Mouse (Mus musculus): ENCODE measurements at regions not wholly inside any gene's neighbourhood (a gene's known extent, or its start where the extent isn't known, plus 50 kb on each side); places are given as distances from the start of the nearest gene placed in this dataset.

- TF ChIP-seq GATA1 (IDR thresholded peaks at IDR 0.05; ENCODE audit: low read length): no peak
Measured at GRCm38 (mm10) chr15:90291848-90292247, 67.7 kb downstream of the Alg10b start.

GRCm38 (mm10) chr15:90294353-90294922 is 70.3 kb downstream of the Alg10b start:
- no peak for TF ChIP-seq GATA1 (IDR thresholded peaks at IDR 0.05; ENCODE audit: low read length)

- TF ChIP-seq GATA1 (IDR thresholded peaks at IDR 0.05; ENCODE audit: low read length): no peak
Measured at GRCm38 (mm10) chr15:90298566-90298965, 74.5 kb downstream of the Alg10b start.

- TF ChIP-seq GATA1 (IDR thresholded peaks at IDR 0.05; ENCODE audit: low read length): no peak
Measured at GRCm38 (mm10) chr15:90303393-90303792, 79.3 kb downstream of the Alg10b start.

GRCm38 (mm10) chr15:90305051-90305450 is 80.9 kb downstream of the Alg10b start:
- no peak for TF ChIP-seq GATA1 (IDR thresholded peaks at IDR 0.05; ENCODE audit: low read length)

- TF ChIP-seq GATA1 (IDR thresholded peaks at IDR 0.05; ENCODE audit: low read length): no peak
Measured at GRCm38 (mm10) chr15:90306866-90307265, 82.8 kb downstream of the Alg10b start.

GRCm38 (mm10) chr15:90308869-90309268 is 84.8 kb downstream of the Alg10b start:
- TF ChIP-seq GATA1 (IDR thresholded peaks at IDR 0.05; ENCODE audit: low read length): no peak

- no peak for TF ChIP-seq GATA1 (IDR thresholded peaks at IDR 0.05; ENCODE audit: low read length)
Measured at GRCm38 (mm10) chr15:90309664-90310063, 85.6 kb downstream of the Alg10b start.

- no peak for TF ChIP-seq GATA1 (IDR thresholded peaks at IDR 0.05; ENCODE audit: low read length)
Measured at GRCm38 (mm10) chr15:90321774-90322173, 97.7 kb downstream of the Alg10b start.

- no peak for TF ChIP-seq GATA1 (IDR thresholded peaks at IDR 0.05; ENCODE audit: low read length)
Measured at GRCm38 (mm10) chr15:90333275-90333674, 109.2 kb downstream of the Alg10b start.

GRCm38 (mm10) chr15:90333766-90334165 is 109.7 kb downstream of the Alg10b start:
- TF ChIP-seq GATA1 (IDR thresholded peaks at IDR 0.05; ENCODE audit: low read length): no peak

GRCm38 (mm10) chr15:90334406-90334805 is 110.3 kb downstream of the Alg10b start:
- no peak for TF ChIP-seq GATA1 (IDR thresholded peaks at IDR 0.05; ENCODE audit: low read length)

GRCm38 (mm10) chr15:90335506-90335905 is 111.4 kb downstream of the Alg10b start:
- TF ChIP-seq GATA1 (IDR thresholded peaks at IDR 0.05; ENCODE audit: low read length): no peak

GRCm38 (mm10) chr15:90340089-90340488 is 116.0 kb downstream of the Alg10b start:
- TF ChIP-seq GATA1 (IDR thresholded peaks at IDR 0.05; ENCODE audit: low read length): no peak

GRCm38 (mm10) chr15:90341261-90341660 is 117.2 kb downstream of the Alg10b start:
- TF ChIP-seq GATA1 (IDR thresholded peaks at IDR 0.05; ENCODE audit: low read length): no peak

GRCm38 (mm10) chr15:90343771-90344170 is 119.7 kb downstream of the Alg10b start:
- no peak for TF ChIP-seq GATA1 (IDR thresholded peaks at IDR 0.05; ENCODE audit: low read length)

GRCm38 (mm10) chr15:90344956-90345355 is 120.8 kb downstream of the Alg10b start:
- no peak for TF ChIP-seq GATA1 (IDR thresholded peaks at IDR 0.05; ENCODE audit: low read length)

GRCm38 (mm10) chr15:90346162-90346561 is 122.1 kb downstream of the Alg10b start:
- TF ChIP-seq GATA1 (IDR thresholded peaks at IDR 0.05; ENCODE audit: low read length): no peak
